In genomic region chr5:112619344-112619743, GRCm38 (mm10) we compare ENCODE assay signal across 22 mouse cellular contexts. TPM values are rescaled to one million over a fixed set of nuclear protein-coding genes. Genes with fewer than 3 reads are reported as not detected.
A peak's percentile ranks its signal among the peaks of the same experiment; 100 is the strongest.
DNase-seq lines count a peak whose midpoint lies in the region; ATAC-seq and TF ChIP-seq lines count a peak whose summit lies in the region.
"Had no signal": no experiment of that assay in that cellular context is flagged by ENCODE, and none has a peak within 500 bp of the region (broad histone marks: within the 10 kb centered on the region; RNA-seq: fewer than 3 reads in every experiment).

No protein-coding gene starts in this region.

- no peak overlapping the region for H3K4me3 ChIP-seq in intestine, postnatal 0 days (ENCODE audit: low read depth, low read length)
- no peak overlapping the region for H3K4me3 ChIP-seq in intestine, embryonic 15.5 days (replicated peaks)
- H3K4me3 ChIP-seq: embryonic facial prominence, embryonic 10.5 days; embryonic facial prominence, embryonic 12.5 days; forebrain, embryonic 13.5 days; forebrain, embryonic 15.5 days had no signal

- no peak overlapping the region for H3K4me2 ChIP-seq in intestine, postnatal 0 days (replicated peaks; ENCODE audit: low read depth)
- no peak overlapping the region for H3K4me2 ChIP-seq in intestine, embryonic 15.5 days (replicated peaks)
- H3K4me2 ChIP-seq: embryonic facial prominence, embryonic 12.5 days; forebrain, embryonic 13.5 days; forebrain, embryonic 15.5 days had no signal

- H3K36me3 ChIP-seq in intestine, postnatal 0 days (ENCODE audit: control insufficient read depth, insufficient read depth): no peaks in the 10 kb centered on the region
- H3K36me3 ChIP-seq in intestine, embryonic 15.5 days: no peaks in the 10 kb centered on the region
- H3K36me3 ChIP-seq: embryonic facial prominence, embryonic 10.5 days; embryonic facial prominence, embryonic 12.5 days; forebrain, embryonic 15.5 days had no signal

- no peaks in the 10 kb centered on the region for H3K27me3 ChIP-seq in intestine, postnatal 0 days (replicated peaks; ENCODE audit: control insufficient read depth, insufficient read depth, low read length)
- H3K27me3 ChIP-seq in intestine, embryonic 15.5 days (replicated peaks): no peaks in the 10 kb centered on the region; the same call in 1 of the 2 replicates
- H3K27me3 ChIP-seq: CH12.LX; embryonic facial prominence, embryonic 12.5 days; forebrain, embryonic 13.5 days; forebrain, embryonic 15.5 days had no signal

- no peaks in the 10 kb centered on the region for H3K9me3 ChIP-seq in intestine, postnatal 0 days (ENCODE audit: control insufficient read depth)
- H3K9me3 ChIP-seq in intestine, embryonic 15.5 days: no peaks in the 10 kb centered on the region
- H3K9me3 ChIP-seq: embryonic facial prominence, embryonic 10.5 days; embryonic facial prominence, embryonic 12.5 days; forebrain, embryonic 13.5 days; forebrain, embryonic 15.5 days had no signal

- H3K4me1 ChIP-seq in intestine, postnatal 0 days (replicated peaks; ENCODE audit: control insufficient read depth, insufficient read depth, low read length): no peaks in the 10 kb centered on the region
- no peaks in the 10 kb centered on the region for H3K4me1 ChIP-seq in intestine, embryonic 15.5 days (replicated peaks)
- H3K4me1 ChIP-seq: embryonic facial prominence, embryonic 12.5 days had no signal

- no peak overlapping the region for H3K27ac ChIP-seq in intestine, postnatal 0 days (ENCODE audit: low read depth, low read length)
- H3K27ac ChIP-seq in intestine, embryonic 15.5 days: no peak overlapping the region
- H3K27ac ChIP-seq: embryonic facial prominence, embryonic 10.5 days; embryonic facial prominence, embryonic 12.5 days; forebrain, embryonic 13.5 days; forebrain, embryonic 15.5 days had no signal

- 0 out of 2 replicates have a peak, but pooled peaks have one; percentile 43 for ATAC-seq in intestine, postnatal 0 days
- no peak; the same call in 1 of the 2 replicates for ATAC-seq in intestine, embryonic 15.5 days
- ATAC-seq: CD4-positive, CD25-positive, alpha-beta regulatory T cell, adult 4 months; forebrain, embryonic 13.5 days; forebrain, embryonic 15.5 days; forebrain, postnatal 0 days had no signal

- TF ChIP-seq CTCF in intestine, postnatal 0 days (IDR thresholded peaks at IDR 0.05; ENCODE audit: low read depth): no peak

- peak; percentile 66 for DNase-seq in ZHBTc4 (ENCODE audit: low read depth, low spot score)
- no peak for DNase-seq in left cerebral cortex, adult 18-20 months (ENCODE audit: low spot score in 2 of 2)
- DNase-seq in left cerebral cortex, adult 8-10 months (ENCODE audit: low spot score in 2 of 2): no peak
- DNase-seq: adrenal gland, adult 2 months; adrenal gland, postnatal 10 days; adrenal gland, postnatal 36 days; B cell, adult 2 months; cerebellum, adult 11-12 months; cerebellum, adult 2 months; cerebellum, adult 9-10 months; cerebellum, postnatal 10 days; cerebellum, postnatal 25 days; forebrain, postnatal 0 days had no signal

- no peak overlapping the region for H3K9ac ChIP-seq in intestine, postnatal 0 days (ENCODE audit: low read depth, low read length)
- no peak overlapping the region for H3K9ac ChIP-seq in intestine, embryonic 15.5 days
- H3K9ac ChIP-seq: embryonic facial prominence, embryonic 12.5 days; forebrain, embryonic 13.5 days; forebrain, embryonic 15.5 days; forebrain, postnatal 0 days had no signal

- WGBS in intestine, postnatal 0 days: 45% methylated on average over 3 of the region's 3 CpGs
- 64% methylated on average over 3 of the region's 3 CpGs for WGBS in intestine, embryonic 15.5 days

RNA-seq across cellular contexts. Expression of gene Sez6l, which starts 42.4 kb away (rescaled TPM):
- polyA plus RNA-seq in intestine, postnatal 0 days (2015; fragmentation: Nextera tagmentation; extraction: Ambion mirVana): 0.55 and 0.63 TPM in 2 replicates
- 1.8 and 2.0 TPM in 2 replicates for polyA plus RNA-seq in intestine, embryonic 15.5 days (2015; fragmentation: Nextera tagmentation; extraction: Ambion mirVana)
- total RNA-seq in left cerebral cortex, adult 18-20 months (2021): 100 to 1,000 TPM; 141 to 148 TPM
- total RNA-seq in left cerebral cortex, adult 8-10 months (2022): 100 to 1,000 TPM; 133 to 138 (median 136) TPM
- total RNA-seq: CH12.LX, MEL had no signal
- polyA plus RNA-seq: CD4-positive, CD25-positive, alpha-beta regulatory T cell, adult 4 months had no signal
